Mouse (Mus musculus): ENCODE measurements around the gene Zswim5.

- TF ChIP-seq CTCF (IDR thresholded peaks at IDR 0.05; ENCODE audit: borderline replicate concordance, extremely low read depth, insufficient read depth, insufficient read length) (no peak), POLR2A (IDR thresholded peaks at IDR 0.05; ENCODE audit: borderline replicate concordance, extremely low read depth, insufficient read depth, insufficient read length, poor library complexity, severe bottlenecking) (no peak)
Measured at GRCm38 (mm10) chr4:116985681-116986080, 108.5 kb downstream of the Zswim5 start.

Measured in brain, embryonic 14.5 days (tissue).